Mouse (Mus musculus): ENCODE results near the gene Taok1. TPM values are rescaled to one million over a fixed set of nuclear protein-coding genes. Genes with fewer than 3 reads are reported as not detected.

The Taok1 gene
- polyA plus RNA-seq, 1 experiment: 2.5 TPM

GRCm38 (mm10) chr11:77493512-77494343 lies 113.9 kb downstream of the Taok1 start, which contains the start of gene Git1:
TSS of gene Git1 (plus strand) at chr11:77493562.
- 4% methylated on average over 73 of the region's 74 CpGs for WGBS
- no peak for DNase-seq (ENCODE audit: low read depth in 1 of 2, low spot score in 2 of 2)
- Histone ChIP-seq H3K27ac (ENCODE audit: insufficient read depth, low read length) (peak within 1 kb of the TSS; percentile 56), H3K4me3 (ENCODE audit: extremely low read depth, insufficient read depth, insufficient read length) (peak within 1 kb of the TSS; percentile 83), H3K36me3 (ENCODE audit: control insufficient read depth, insufficient read depth, low read length) (no peaks in the 10 kb centered on the region), H3K4me1 (ENCODE audit: control insufficient read depth, insufficient read depth, insufficient read length) (peaks cover 16% of the 10 kb centered on the region; the same call in 1 of the 2 replicates), H3K27me3 (ENCODE audit: control insufficient read depth, insufficient read depth, low read length) (peaks cover 12% of the 10 kb centered on the region)
- no peak for TF ChIP-seq POLR2A (IDR thresholded peaks at IDR 0.05; ENCODE audit: low read depth, low read length)
- no peak for TF ChIP-seq CTCF (IDR thresholded peaks at IDR 0.05; ENCODE audit: extremely low read depth, insufficient read depth, insufficient read length, insufficient replicate concordance)

GRCm38 (mm10) chr11:77492911-77493332 lies 114.7 kb downstream of the Taok1 start:
- WGBS: under 1% methylated on average over 32 of the region's 32 CpGs
- no peaks in the 10 kb centered on the region for H3K36me3 ChIP-seq (ENCODE audit: control insufficient read depth, insufficient read depth, low read length)
- peaks cover 13% of the 10 kb centered on the region for H3K27me3 ChIP-seq (ENCODE audit: control insufficient read depth, insufficient read depth, low read length)
- TF ChIP-seq CTCF (IDR thresholded peaks at IDR 0.05; ENCODE audit: extremely low read depth, insufficient read depth, insufficient read length, insufficient replicate concordance): no peak
- peak overlapping the region; percentile 83 for H3K4me3 ChIP-seq (ENCODE audit: extremely low read depth, insufficient read depth, insufficient read length)
- peak; percentile 72 to 91 for DNase-seq (ENCODE audit: low read depth in 1 of 2, low spot score in 2 of 2)
- peaks cover 16% of the 10 kb centered on the region; the same call in 1 of the 2 replicates for H3K4me1 ChIP-seq (ENCODE audit: control insufficient read depth, insufficient read depth, insufficient read length)
- peak overlapping the region; percentile 56 for H3K27ac ChIP-seq (ENCODE audit: insufficient read depth, low read length)

GRCm38 (mm10) chr11:77492311-77492871 lies 115.2 kb downstream of the Taok1 start:
- Histone ChIP-seq H3K4me1 (ENCODE audit: control insufficient read depth, insufficient read depth, insufficient read length) (peaks cover 15% of the 10 kb centered on the region; the same call in 1 of the 2 replicates), H3K27me3 (ENCODE audit: control insufficient read depth, insufficient read depth, low read length) (peaks cover 13% of the 10 kb centered on the region)

GRCm38 (mm10) chr11:77491502-77492291 lies 115.9 kb downstream of the Taok1 start:
- TF ChIP-seq POLR2A (IDR thresholded peaks at IDR 0.05; ENCODE audit: low read depth, low read length): no peak
- no peak for TF ChIP-seq CTCF (IDR thresholded peaks at IDR 0.05; ENCODE audit: extremely low read depth, insufficient read depth, insufficient read length, insufficient replicate concordance)
- Histone ChIP-seq H3K36me3 (ENCODE audit: control insufficient read depth, insufficient read depth, low read length) (no peaks in the 10 kb centered on the region), H3K4me1 (ENCODE audit: control insufficient read depth, insufficient read depth, insufficient read length) (peaks cover 12% of the 10 kb centered on the region; the same call in 1 of the 2 replicates), H3K27me3 (ENCODE audit: control insufficient read depth, insufficient read depth, low read length) (peaks cover 13% of the 10 kb centered on the region), H3K27ac (ENCODE audit: insufficient read depth, low read length) (no peak overlapping the region), H3K4me3 (ENCODE audit: extremely low read depth, insufficient read depth, insufficient read length) (peak overlapping the region; percentile 20; the same call in 1 of the 2 replicates)
- WGBS: 1% methylated on average over 23 of the region's 23 CpGs
- no peak for DNase-seq (ENCODE audit: low read depth in 1 of 2, low spot score in 2 of 2)

More at GRCm38 (mm10) chr11:77492311-77492871, 115.2 kb downstream of the Taok1 start:
- no peaks in the 10 kb centered on the region for H3K36me3 ChIP-seq (ENCODE audit: control insufficient read depth, insufficient read depth, low read length)
- H3K27ac ChIP-seq (ENCODE audit: insufficient read depth, low read length): peak overlapping the region; percentile 56
- TF ChIP-seq CTCF (IDR thresholded peaks at IDR 0.05; ENCODE audit: extremely low read depth, insufficient read depth, insufficient read length, insufficient replicate concordance) (no peak), POLR2A (IDR thresholded peaks at IDR 0.05; ENCODE audit: low read depth, low read length) (no peak)
- H3K4me3 ChIP-seq (ENCODE audit: extremely low read depth, insufficient read depth, insufficient read length): peak overlapping the region; percentile 83
- WGBS: under 1% methylated on average over 18 of the region's 18 CpGs
- no peak for DNase-seq (ENCODE audit: low read depth in 1 of 2, low spot score in 2 of 2)

GRCm38 (mm10) chr11:77491123-77491501 lies 116.5 kb downstream of the Taok1 start:
- TF ChIP-seq POLR2A (IDR thresholded peaks at IDR 0.05; ENCODE audit: low read depth, low read length) (no peak), CTCF (IDR thresholded peaks at IDR 0.05; ENCODE audit: extremely low read depth, insufficient read depth, insufficient read length, insufficient replicate concordance) (peak; percentile 94)
- WGBS: 1% methylated on average over 13 of the region's 13 CpGs
- peak in 1 of 2 experiments; percentile 86 for DNase-seq (ENCODE audit: low read depth in 1 of 2, low spot score in 2 of 2)
- H3K27me3 ChIP-seq (ENCODE audit: control insufficient read depth, insufficient read depth, low read length): peaks cover 13% of the 10 kb centered on the region
- H3K4me3 ChIP-seq (ENCODE audit: extremely low read depth, insufficient read depth, insufficient read length): peak overlapping the region; percentile 20; the same call in 1 of the 2 replicates
- no peaks in the 10 kb centered on the region for H3K36me3 ChIP-seq (ENCODE audit: control insufficient read depth, insufficient read depth, low read length)
- peaks cover 12% of the 10 kb centered on the region; the same call in 1 of the 2 replicates for H3K4me1 ChIP-seq (ENCODE audit: control insufficient read depth, insufficient read depth, insufficient read length)
- no peak overlapping the region for H3K27ac ChIP-seq (ENCODE audit: insufficient read depth, low read length)

GRCm38 (mm10) chr11:77490451-77490850 lies 117.2 kb downstream of the Taok1 start:
- WGBS: 74% methylated on average over 6 of the region's 6 CpGs
- H3K4me1 ChIP-seq (ENCODE audit: control insufficient read depth, insufficient read depth, insufficient read length): peaks cover 12% of the 10 kb centered on the region; the same call in 1 of the 2 replicates

More at GRCm38 (mm10) chr11:77490451-77490850, 117.2 kb downstream of the Taok1 start:
- no peak for DNase-seq (ENCODE audit: low read depth in 1 of 2, low spot score in 2 of 2)
- H3K4me3 ChIP-seq (ENCODE audit: extremely low read depth, insufficient read depth, insufficient read length): no peak overlapping the region
- no peak for TF ChIP-seq POLR2A (IDR thresholded peaks at IDR 0.05; ENCODE audit: low read depth, low read length)
- no peak for TF ChIP-seq CTCF (IDR thresholded peaks at IDR 0.05; ENCODE audit: extremely low read depth, insufficient read depth, insufficient read length, insufficient replicate concordance)
- no peaks in the 10 kb centered on the region for H3K36me3 ChIP-seq (ENCODE audit: control insufficient read depth, insufficient read depth, low read length)
- no peak overlapping the region for H3K27ac ChIP-seq (ENCODE audit: insufficient read depth, low read length)
- peaks cover 13% of the 10 kb centered on the region for H3K27me3 ChIP-seq (ENCODE audit: control insufficient read depth, insufficient read depth, low read length)
